Mouse (Mus musculus) ES-E14 (cell line): ENCODE results near the gene Aebp2.

ENCODE experiments used
- CHD2 ChIP-seq: IDR thresholded peaks from 2 replicates; pipeline ENCODE4 v1.6.1; 2014; ENCODE audit warnings: mild to moderate bottlenecking, low read depth, low read length, inconsistent platforms
- HCFC1 ChIP-seq: IDR thresholded peaks from 2 replicates; pipeline ENCODE4 v1.6.1; 2012; ENCODE audit warnings: low read length, inconsistent platforms, borderline replicate concordance; ENCODE audit not compliant: insufficient read depth
- MAFK ChIP-seq: IDR thresholded peaks from 2 replicates; pipeline ENCODE4 v1.6.1; 2014; ENCODE audit warnings: mild to moderate bottlenecking, low read depth, low read length, inconsistent platforms; ENCODE audit not compliant: insufficient read depth

DNA sequence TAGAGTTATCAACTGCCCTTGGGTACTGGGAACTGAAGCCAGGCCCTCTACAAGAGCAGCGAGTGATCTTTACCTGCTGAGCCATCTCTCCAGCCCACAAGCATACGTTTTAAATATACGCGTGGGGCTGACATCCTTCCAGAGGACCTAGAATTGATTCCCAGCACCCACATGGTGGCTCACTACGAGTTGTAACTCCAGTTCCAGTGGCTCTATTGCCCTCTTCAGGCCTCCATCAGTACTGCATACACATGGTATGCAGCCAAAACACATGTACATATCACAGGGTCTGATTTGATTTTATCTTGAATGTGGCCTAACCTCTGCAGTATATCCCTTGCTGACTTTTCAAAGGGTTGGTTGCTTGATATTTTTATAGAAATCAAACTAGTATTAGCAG is 83.6 kb downstream of the Aebp2 start:
- TF ChIP-seq CHD2 (no peak), HCFC1 (no peak), MAFK (no peak)
